Mouse (Mus musculus): Measurements from ENCODE around the gene Olfr70.

- TF ChIP-seq CTCF (IDR thresholded peaks at IDR 0.05; ENCODE audit: extremely low read depth, insufficient read depth, low read length) (no peak), POLR2A (IDR thresholded peaks at IDR 0.05; ENCODE audit: extremely low read depth, insufficient read depth, low read length) (no peak)
These were observed 20.1 kb upstream of the Olfr70 start for GRCm38 (mm10) chr4:43720491-43721228.

All from cortical plate, adult 2 months (tissue).